Mouse (Mus musculus) brain, embryonic 14.5 days (tissue): ENCODE measurements at regions not wholly inside any gene's neighbourhood (a gene's known extent, or its start where the extent isn't known, plus 50 kb on each side); places are given as distances from the start of the nearest gene placed in this dataset.
"Not testable (repeated sequence)": the region's sequence is repeated elsewhere in the genome, so short reads cannot be mapped to it uniquely, and the experiment has no call there.

Source experiments
- DNase-seq: peaks from one replicate; pipeline ENCODE4 v3.0.0-alpha.2; 2011; ENCODE audit warnings: low read depth
- CTCF ChIP-seq: fragments of 200-500 bp; IDR thresholded peaks from 2 replicates; pipeline ENCODE4 v1.5.1; 2012; ENCODE audit warnings: inconsistent platforms, mild to moderate bottlenecking, moderate library complexity, borderline replicate concordance; ENCODE audit not compliant: insufficient read depth, insufficient read length; ENCODE audit errors: extremely low read depth
- POLR2A ChIP-seq: fragments of 200-500 bp; IDR thresholded peaks from 2 replicates; pipeline ENCODE4 v1.6.1; 2012; ENCODE audit warnings: mild to moderate bottlenecking, inconsistent platforms, borderline replicate concordance; ENCODE audit not compliant: poor library complexity, insufficient read depth, insufficient read length, severe bottlenecking; ENCODE audit errors: extremely low read depth

DNA sequence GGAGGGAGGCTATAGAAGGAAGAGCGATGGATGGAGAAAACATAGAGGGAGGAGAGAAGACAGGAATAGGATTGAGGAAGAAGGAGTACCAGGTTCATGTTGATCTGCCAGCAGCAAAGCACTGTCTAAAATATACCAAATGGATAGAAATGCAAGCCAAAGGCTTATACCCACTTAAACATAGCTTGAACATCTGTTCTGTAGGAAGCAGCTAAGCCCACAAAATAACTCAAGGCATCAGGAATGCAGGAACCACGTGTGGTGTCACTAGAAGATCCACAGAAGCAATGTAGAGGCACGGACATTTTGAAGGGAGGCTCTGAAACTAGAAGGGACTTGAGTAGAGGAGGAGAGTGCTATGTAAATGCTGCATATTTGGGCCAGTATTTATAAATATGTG lies 78.9 kb downstream of the Smgc start:
- no peak for DNase-seq
- no peak for TF ChIP-seq CTCF
- no peak for TF ChIP-seq POLR2A

DNA sequence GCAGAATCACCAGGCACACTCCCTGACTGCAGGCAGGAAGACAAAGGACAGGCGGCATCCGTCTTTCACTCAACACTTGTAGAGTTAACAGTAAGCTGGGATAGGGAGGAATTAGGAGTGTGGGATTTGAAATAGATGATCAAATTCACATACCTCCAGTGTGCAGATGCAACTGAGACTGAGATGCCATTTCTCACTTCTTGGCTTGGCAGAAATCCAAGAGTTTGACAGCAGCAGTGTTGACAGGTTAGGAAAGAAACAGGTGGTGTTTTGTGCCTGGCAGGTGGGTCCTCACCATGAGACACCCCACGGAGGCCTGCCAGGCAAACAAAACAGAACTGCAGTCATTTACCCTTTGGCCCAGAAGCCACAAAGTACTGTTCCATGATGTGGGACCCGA lies 79.8 kb downstream of the Smgc start:
- peak; percentile 52 for DNase-seq

DNA sequence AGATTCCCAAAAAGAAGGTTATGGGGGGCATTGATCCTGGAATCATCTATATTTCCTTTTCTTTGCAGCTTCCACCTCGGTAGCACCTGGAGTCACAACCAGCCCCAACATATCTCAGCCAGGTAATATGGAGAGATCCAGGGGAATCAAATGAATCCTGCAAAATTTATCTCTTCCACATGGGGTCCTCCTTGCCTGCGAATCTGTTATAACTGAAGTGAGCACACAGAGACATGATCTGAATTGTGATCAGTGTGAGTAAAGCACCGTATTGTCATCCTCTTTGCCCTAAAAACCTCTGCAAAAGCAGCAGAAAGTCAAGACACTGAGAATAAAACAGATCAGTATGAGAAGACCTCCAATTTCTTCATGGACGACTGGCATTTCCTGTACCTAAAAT lies 86.5 kb downstream of the Smgc start:
- TF ChIP-seq POLR2A (no peak), CTCF (no peak)
- peak; percentile 23 for DNase-seq

More for the DNA sequence above, 79.8 kb downstream of the Smgc start:
- TF ChIP-seq CTCF (no peak), POLR2A (no peak)

DNA sequence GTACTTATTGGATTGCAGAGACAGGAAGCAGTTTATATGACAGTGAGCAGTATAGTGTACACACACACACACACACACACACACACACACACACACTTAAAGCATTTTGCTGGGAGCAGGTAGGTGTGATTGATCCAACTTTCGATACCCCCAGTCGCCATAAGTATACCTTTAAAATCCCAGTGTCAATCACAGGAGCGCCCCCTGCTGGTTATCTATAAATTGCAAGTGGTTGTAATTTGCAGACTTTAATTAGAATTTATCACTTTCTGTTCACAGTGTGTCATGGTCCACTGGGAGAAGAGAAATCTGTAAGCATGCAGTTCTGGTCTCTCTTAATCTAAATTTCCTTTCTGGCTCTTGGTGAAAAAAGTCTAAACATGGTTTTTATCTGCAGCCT lies 89.4 kb downstream of the Smgc start:
- peak; percentile 48; the same call in 1 of the 2 replicates for TF ChIP-seq CTCF
- TF ChIP-seq POLR2A, result no peak
- DNase-seq, result peak; percentile 43

DNA sequence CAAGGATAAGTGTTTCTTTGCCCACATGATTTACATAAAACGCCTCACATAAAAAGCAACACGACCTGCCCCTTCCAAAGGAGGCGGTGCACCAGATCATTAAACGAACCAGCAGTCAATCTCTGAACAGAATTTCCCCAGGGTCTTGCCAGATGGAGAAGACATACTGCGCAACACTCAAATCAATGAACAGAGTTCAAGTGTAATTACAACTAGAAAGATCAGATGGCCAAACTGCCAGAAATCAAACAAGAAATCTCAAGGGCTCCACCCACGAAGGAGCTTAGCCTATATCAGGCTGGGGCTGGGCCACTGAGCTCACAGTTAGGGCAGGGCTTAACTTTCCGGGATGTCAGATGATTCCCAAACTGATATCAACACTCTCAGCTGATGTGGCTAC lies 90.4 kb downstream of the Smgc start:
- TF ChIP-seq POLR2A, result no peak
- TF ChIP-seq CTCF, result no peak
- peak; percentile 75 for DNase-seq

DNA sequence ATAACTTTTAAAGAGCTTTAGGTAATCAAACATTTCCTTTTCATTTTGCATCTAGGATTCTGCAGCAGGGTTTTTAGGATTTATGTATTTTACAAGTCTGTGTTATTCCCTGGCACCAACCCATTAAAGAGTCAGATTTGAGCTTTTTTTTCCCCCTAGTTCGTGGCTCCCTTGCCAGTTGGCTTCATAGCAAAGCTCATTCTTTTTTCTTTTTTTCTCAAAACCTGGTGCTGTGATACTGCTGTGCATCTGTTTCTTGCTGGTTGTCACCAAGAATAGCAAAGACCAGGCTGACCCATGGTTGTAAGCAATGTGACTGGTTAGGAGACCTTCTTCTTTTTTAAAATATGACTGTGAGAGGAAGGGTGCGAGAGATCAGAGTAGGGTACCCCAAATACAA lies 93.7 kb upstream of the Cntn1 start:
- TF ChIP-seq POLR2A (no peak), CTCF (no peak)
- DNase-seq, result no peak

DNA sequence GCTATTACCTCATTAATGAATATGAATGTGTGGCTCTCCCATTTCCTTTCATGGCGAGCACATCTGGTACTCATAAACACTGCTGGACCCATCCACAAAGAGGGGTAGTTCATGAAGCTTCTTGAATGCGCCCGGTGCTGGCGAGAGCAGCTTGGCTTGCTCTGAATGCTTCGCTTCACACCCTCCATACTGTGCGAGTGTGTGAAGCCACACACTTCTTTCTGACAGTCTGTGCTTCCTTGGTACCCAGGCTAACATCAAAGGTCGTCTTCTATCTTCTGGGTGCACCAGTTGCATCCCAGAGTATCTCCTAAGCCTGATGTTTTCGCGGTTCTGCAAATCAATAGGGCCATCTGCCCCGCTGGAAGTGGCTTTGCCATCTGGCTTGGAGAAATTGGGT lies 85.8 kb upstream of the Cntn1 start:
- TF ChIP-seq CTCF (no peak), POLR2A (no peak)
- no peak for DNase-seq

DNA sequence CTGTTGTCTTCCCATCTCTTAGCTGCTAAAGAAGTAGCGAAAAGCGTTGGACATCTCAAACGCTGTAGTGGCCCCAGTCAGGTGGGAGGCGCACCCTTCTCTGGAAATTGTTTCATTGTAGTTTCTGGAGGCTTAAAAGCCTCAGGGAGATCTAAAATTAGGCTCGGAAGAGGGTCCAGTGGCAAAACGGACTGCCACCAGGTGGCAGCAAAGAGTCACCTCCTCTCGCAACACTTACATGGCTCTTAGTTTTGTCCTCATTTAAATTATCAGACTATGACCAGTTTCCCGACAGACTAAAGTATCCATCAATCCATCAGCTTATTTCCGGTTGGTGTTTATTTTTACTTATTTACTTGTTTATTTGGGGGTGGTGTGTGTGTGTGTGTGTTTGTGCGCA lies 81.6 kb upstream of the Cntn1 start:
- TF ChIP-seq CTCF (peak; percentile 90), POLR2A (no peak)
- DNase-seq, result peak; percentile 83

DNA sequence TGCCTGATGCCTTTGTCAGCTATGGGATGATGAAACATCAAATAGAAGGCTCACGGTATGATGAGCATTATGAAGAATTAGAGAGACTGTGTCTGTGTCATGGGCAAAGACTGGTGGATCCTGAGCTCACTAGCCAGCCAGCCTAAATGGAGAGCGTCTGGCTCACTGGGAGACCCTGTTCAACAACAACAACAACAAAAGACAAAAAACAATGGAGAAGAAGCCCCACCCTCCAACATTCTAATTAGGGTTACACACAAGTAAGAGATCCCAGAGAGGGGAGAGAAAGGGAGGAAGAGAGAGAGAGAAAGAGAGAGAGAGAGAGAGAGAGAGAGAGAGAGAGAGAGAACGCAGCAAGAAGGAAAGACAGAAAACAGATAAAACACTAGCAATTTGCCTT lies 79.6 kb upstream of the Cntn1 start:
- no peak for DNase-seq
- TF ChIP-seq CTCF, result no peak

DNA sequence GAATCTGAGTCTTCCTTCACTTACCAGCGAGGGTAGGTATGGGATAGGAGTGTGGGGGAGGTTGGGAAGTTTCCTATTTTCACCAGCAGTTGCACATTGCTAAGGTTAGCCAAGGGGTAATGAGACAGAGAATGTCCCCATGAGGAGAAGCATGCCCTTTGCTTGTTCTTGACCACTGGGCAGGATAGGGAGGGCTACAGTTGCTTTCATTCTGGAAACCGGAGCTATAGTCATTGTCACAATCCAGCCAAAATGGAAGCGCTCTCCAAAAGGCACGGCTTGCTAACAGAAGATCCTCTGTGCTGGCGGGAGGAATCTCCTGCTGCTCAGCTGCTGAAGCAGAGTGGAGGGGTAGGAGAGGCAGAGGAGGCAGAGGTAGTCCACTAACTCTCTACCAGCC lies 79.1 kb upstream of the Cntn1 start:
- no peak for DNase-seq
- TF ChIP-seq POLR2A, result no peak
- no peak for TF ChIP-seq CTCF

DNA sequence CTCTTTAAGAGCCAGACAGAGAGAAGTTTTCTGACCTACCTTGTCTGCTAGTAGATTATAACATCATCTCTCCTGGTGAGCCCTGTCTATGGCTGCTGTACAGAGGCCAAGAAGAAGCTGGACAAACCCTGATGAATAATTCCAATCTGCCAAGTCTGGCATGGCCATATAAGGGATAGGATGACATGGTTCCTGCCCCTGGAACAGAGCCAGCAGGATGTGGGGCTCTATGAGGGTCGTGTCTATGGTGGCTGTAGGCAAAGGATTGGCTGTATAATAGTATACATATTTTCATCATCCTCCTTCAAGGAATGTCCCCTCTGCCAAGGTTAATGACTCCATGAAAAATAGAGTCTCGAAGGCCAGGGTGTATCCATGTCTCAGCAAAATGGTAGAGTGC lies 75.4 kb upstream of the Cntn1 start:
- no peak for DNase-seq
- TF ChIP-seq POLR2A (no peak), CTCF (no peak)

DNA sequence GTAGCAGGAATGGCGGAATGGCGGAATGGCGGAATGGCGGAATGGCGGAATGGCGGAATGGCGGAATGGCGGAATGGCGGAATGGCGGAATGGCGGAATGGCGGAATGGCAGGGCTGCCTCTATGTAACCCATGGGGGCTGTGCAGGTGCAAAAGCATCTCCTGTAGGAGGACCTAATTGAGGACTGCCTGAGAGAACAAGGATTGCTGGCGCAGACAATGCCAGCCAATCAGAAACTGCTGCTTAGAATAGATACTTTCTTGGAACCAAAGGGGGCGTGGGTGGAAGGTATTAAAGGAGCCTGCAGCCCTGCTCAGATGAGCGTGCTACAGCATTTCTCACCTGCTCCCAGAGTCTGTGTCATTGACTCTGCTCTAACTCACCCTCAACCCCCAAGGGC lies 67.8 kb upstream of the Cntn1 start:
- not testable (repeated sequence) for DNase-seq

DNA sequence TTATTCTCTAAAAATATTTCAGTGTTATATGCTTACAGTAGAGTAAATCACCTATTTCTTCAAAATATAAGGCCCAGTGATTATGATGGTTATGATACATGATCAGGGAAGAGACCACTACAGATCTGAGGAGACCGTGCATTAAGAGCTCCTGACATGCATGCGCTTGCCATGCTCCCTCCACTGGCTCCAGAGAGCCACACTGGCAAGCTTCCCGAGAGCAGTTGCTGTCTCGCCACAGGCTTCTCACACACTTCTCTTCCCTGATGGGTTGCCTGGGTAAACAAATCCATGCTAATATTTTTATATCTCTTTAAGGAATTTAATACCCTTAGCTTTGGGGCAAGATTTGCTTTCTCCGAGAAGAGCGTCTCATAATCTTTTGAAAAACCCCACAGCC lies 50.9 kb upstream of the Cntn1 start:
- DNase-seq, result peak; percentile 46
- no peak for TF ChIP-seq CTCF
- TF ChIP-seq POLR2A, result no peak
